Mouse (Mus musculus) lung, embryonic 16.5 days (tissue): Measurements from ENCODE around the gene Dlst. TPM values are rescaled to one million over a fixed set of nuclear protein-coding genes. Genes with fewer than 3 reads are reported as not detected.

ENCODE experiments used
- ATAC-seq: fragments of 200-750 bp; cut with Nextera tagmentation; 2 replicates; pipeline ENCODE4 v1.8.0; 2017; ENCODE audit warnings: low read depth, mild to moderate bottlenecking, moderate library complexity
- H3K27ac ChIP-seq: fragments of 300-500 bp; sonication (generic); 2 replicates; pipeline ENCODE4 v1.5.1; 2014; ENCODE audit warnings: mild to moderate bottlenecking, control low read depth, low read length
- H3K27me3 ChIP-seq: fragments of 300-500 bp; sonication (generic); 2 replicates; pipeline ENCODE4 v1.6.1; 2014; ENCODE audit warnings: low read depth, low read length, mixed read lengths; ENCODE audit not compliant: control insufficient read depth, insufficient read depth
- H3K36me3 ChIP-seq: fragments of 300-500 bp; sonication (generic); 2 replicates; pipeline ENCODE4 v1.6.1; 2014; ENCODE audit warnings: low read length; ENCODE audit not compliant: control insufficient read depth, insufficient read depth
- H3K4me1 ChIP-seq: fragments of 300-500 bp; sonication (generic); replicated peaks from 2 replicates; pipeline ENCODE4 v1.6.1; 2014; ENCODE audit warnings: low read length, mixed read lengths; ENCODE audit not compliant: control insufficient read depth, insufficient read depth
- H3K4me2 ChIP-seq: fragments of 300-500 bp; sonication (generic); 2 replicates; pipeline ENCODE4 v1.6.1; 2014; ENCODE audit warnings: low read depth, low read length, control low read depth
- H3K4me3 ChIP-seq: fragments of 300-500 bp; sonication (generic); 2 replicates; pipeline ENCODE4 v1.5.1; 2014; ENCODE audit warnings: mild to moderate bottlenecking, low read length, control low read depth
- H3K9ac ChIP-seq: fragments of 300-500 bp; sonication (generic); 2 replicates; pipeline ENCODE4 v1.6.1; 2014; ENCODE audit warnings: low read length, control low read depth
- H3K9me3 ChIP-seq: fragments of 300-500 bp; sonication (generic); 2 replicates; pipeline ENCODE4 v1.6.1; 2016; ENCODE audit warnings: low read length; ENCODE audit not compliant: control insufficient read depth
- WGBS: fragments of 180-500 bp; shearing (Covaris S2); extraction: QIAGEN DNeasy Blood & Tissue Kit; methylation state at CpG from one replicate; pipeline ENCODE4 v1.1.7; 2014; 5-methylcytosine and 5-hydroxymethylcytosine counted together
- polyA plus RNA-seq: library from polyadenylated mRNA; unstranded; fragments of >200 nt; fragmentation: Nextera tagmentation; extraction: Ambion mirVana; gene quantifications from 2 replicates; pipeline ENCODE4 v1.2.1, GENCODE M21; 2015

Dlst gene
- 110 TPM in 2 replicates for polyA plus RNA-seq

GRCm38 (mm10) chr12:85110698-85111592, at the start of gene Dlst, which contains the start of gene Prox2:
Gene Dlst (plus strand): TSS chr12:85110833.
Gene Prox2 (minus strand): TSS chr12:85110759.
- H3K4me3 ChIP-seq, result peak within 1 kb of the TSS; percentile 93
- no peaks in the 10 kb centered on the region for H3K36me3 ChIP-seq
- peak within 1 kb of the TSS; percentile 91 for H3K27ac ChIP-seq
- H3K4me2 ChIP-seq, result peak within 1 kb of the TSS; percentile 80
- H3K4me1 ChIP-seq, result peaks cover 36% of the 10 kb centered on the region
- peak within 1 kb of the TSS; percentile 97 for H3K9ac ChIP-seq
- H3K27me3 ChIP-seq, result no peaks in the 10 kb centered on the region
- H3K9me3 ChIP-seq, result no peaks in the 10 kb centered on the region
- peak; percentile 97 for ATAC-seq
- under 1% methylated on average over 80 of the region's 83 CpGs for WGBS

GRCm38 (mm10) chr12:85071043-85071442, 39.6 kb upstream of the Dlst start:
- no peaks in the 10 kb centered on the region for H3K9me3 ChIP-seq
- no peak overlapping the region for H3K9ac ChIP-seq
- no peak for ATAC-seq
- no peak overlapping the region for H3K27ac ChIP-seq
- H3K4me3 ChIP-seq, result no peak overlapping the region
- H3K36me3 ChIP-seq, result peaks cover 24% of the 10 kb centered on the region
- no peaks in the 10 kb centered on the region for H3K27me3 ChIP-seq
- no peaks in the 10 kb centered on the region for H3K4me1 ChIP-seq
- no peak overlapping the region for H3K4me2 ChIP-seq

GRCm38 (mm10) chr12:85077100-85077499, 33.5 kb upstream of the Dlst start:
- no peak overlapping the region for H3K4me3 ChIP-seq
- no peak overlapping the region for H3K9ac ChIP-seq
- H3K4me1 ChIP-seq, result no peaks in the 10 kb centered on the region
- no peak overlapping the region for H3K27ac ChIP-seq
- no peaks in the 10 kb centered on the region for H3K27me3 ChIP-seq
- WGBS, result 87% methylated on average over 3 of the region's 3 CpGs
- H3K4me2 ChIP-seq, result no peak overlapping the region
- no peaks in the 10 kb centered on the region for H3K9me3 ChIP-seq
- H3K36me3 ChIP-seq, result peaks cover 5% of the 10 kb centered on the region; the same call in 1 of the 2 replicates
- ATAC-seq, result no peak

GRCm38 (mm10) chr12:85084257-85084656, 26.4 kb upstream of the Dlst start:
- no peak overlapping the region for H3K9ac ChIP-seq
- H3K4me3 ChIP-seq, result no peak overlapping the region
- 70% methylated on average over 2 of the region's 2 CpGs for WGBS
- 0 out of 2 replicates have a peak, but pooled peaks cover 3% of the 10 kb centered on the region for H3K9me3 ChIP-seq
- no peaks in the 10 kb centered on the region for H3K27me3 ChIP-seq
- H3K4me2 ChIP-seq, result no peak overlapping the region
- peaks cover 8% of the 10 kb centered on the region; the same call in 1 of the 2 replicates for H3K36me3 ChIP-seq
- no peaks in the 10 kb centered on the region for H3K4me1 ChIP-seq
- H3K27ac ChIP-seq, result no peak overlapping the region
- no peak for ATAC-seq

GRCm38 (mm10) chr12:85084941-85085340, 25.7 kb upstream of the Dlst start:
- Histone ChIP-seq H3K36me3 (peaks cover 8% of the 10 kb centered on the region; the same call in 1 of the 2 replicates), H3K4me1 (no peaks in the 10 kb centered on the region), H3K27me3 (no peaks in the 10 kb centered on the region), H3K9me3 (0 out of 2 replicates have a peak, but pooled peaks cover 3% of the 10 kb centered on the region), H3K4me2 (no peak overlapping the region), H3K9ac (no peak overlapping the region), H3K27ac (no peak overlapping the region), H3K4me3 (no peak overlapping the region)
- ATAC-seq, result no peak
- WGBS, result 75% methylated on average over 4 of the region's 4 CpGs

GRCm38 (mm10) chr12:85087845-85088244, 22.8 kb upstream of the Dlst start:
- Histone ChIP-seq H3K27me3 (no peaks in the 10 kb centered on the region), H3K27ac (no peak overlapping the region), H3K4me3 (no peak overlapping the region), H3K4me1 (no peaks in the 10 kb centered on the region), H3K9ac (no peak overlapping the region), H3K9me3 (0 out of 2 replicates have a peak, but pooled peaks cover 3% of the 10 kb centered on the region), H3K36me3 (peaks cover 8% of the 10 kb centered on the region; the same call in 1 of the 2 replicates), H3K4me2 (no peak overlapping the region)
- ATAC-seq, result no peak
- 91% methylated on average over 12 of the region's 12 CpGs for WGBS

GRCm38 (mm10) chr12:85091190-85091589, 19.4 kb upstream of the Dlst start:
- Histone ChIP-seq H3K9me3 (0 out of 2 replicates have a peak, but pooled peaks cover 3% of the 10 kb centered on the region), H3K4me2 (no peak overlapping the region), H3K4me1 (no peaks in the 10 kb centered on the region), H3K27me3 (no peaks in the 10 kb centered on the region), H3K27ac (no peak overlapping the region), H3K4me3 (no peak overlapping the region), H3K36me3 (peaks cover 8% of the 10 kb centered on the region; the same call in 1 of the 2 replicates), H3K9ac (no peak overlapping the region)
- ATAC-seq, result no peak
- WGBS, result 74% methylated on average over 3 of the region's 3 CpGs

GRCm38 (mm10) chr12:85092214-85092613, 18.4 kb upstream of the Dlst start:
- Histone ChIP-seq H3K9ac (no peak overlapping the region), H3K4me3 (no peak overlapping the region), H3K27me3 (no peaks in the 10 kb centered on the region), H3K4me2 (no peak overlapping the region), H3K4me1 (no peaks in the 10 kb centered on the region), H3K9me3 (0 out of 2 replicates have a peak, but pooled peaks cover 3% of the 10 kb centered on the region), H3K27ac (no peak overlapping the region), H3K36me3 (peaks cover 7% of the 10 kb centered on the region; the same call in 1 of the 2 replicates)
- 4% methylated on average over 3 of the region's 3 CpGs for WGBS
- 0 out of 2 replicates have a peak, but pooled peaks have one; percentile 35 for ATAC-seq

GRCm38 (mm10) chr12:85094010-85094409, 16.6 kb upstream of the Dlst start:
- no peaks in the 10 kb centered on the region for H3K27me3 ChIP-seq
- peak; percentile 85 for ATAC-seq
- no peak overlapping the region for H3K9ac ChIP-seq
- H3K36me3 ChIP-seq, result no peaks in the 10 kb centered on the region
- H3K4me3 ChIP-seq, result no peak overlapping the region
- H3K4me2 ChIP-seq, result peak overlapping the region; percentile 14; the same call in 1 of the 2 replicates
- H3K9me3 ChIP-seq, result 0 out of 2 replicates have a peak, but pooled peaks cover 1% of the 10 kb centered on the region
- WGBS, result 21% methylated on average over 14 of the region's 14 CpGs
- H3K4me1 ChIP-seq, result no peaks in the 10 kb centered on the region
- no peak overlapping the region for H3K27ac ChIP-seq
